Mouse (Mus musculus) heart, postnatal 0 days (tissue): ENCODE measurements around the gene Lrig1. TPM values are rescaled to one million over a fixed set of nuclear protein-coding genes. Genes with fewer than 3 reads are reported as not detected.

Source experiments
- ATAC-seq: fragments of 200-750 bp; cut with Nextera tagmentation; 2 replicates; pipeline ENCODE4 v1.8.0; 2017; ENCODE audit warnings: low read depth, moderate number of reproducible peaks, moderate library complexity; ENCODE audit not compliant: insufficient read depth
- DNase-seq: peaks from one replicate; pipeline ENCODE4 v3.0.0-alpha.2; 2016; ENCODE audit warnings: low spot score
- H3K27ac ChIP-seq: fragments of 300-500 bp; sonication (generic); 2 replicates; pipeline ENCODE4 v1.5.1; 2014; ENCODE audit warnings: low read depth, mild to moderate bottlenecking
- H3K27me3 ChIP-seq: fragments of 300-500 bp; sonication (generic); 2 replicates; pipeline ENCODE4 v1.6.1; 2014; ENCODE audit warnings: low read length, mixed read lengths; ENCODE audit not compliant: control insufficient read depth, insufficient read depth
- H3K36me3 ChIP-seq: fragments of 300-500 bp; sonication (generic); replicated peaks from 2 replicates; pipeline ENCODE4 v1.6.1; 2014; ENCODE audit warnings: low read length, mixed read lengths; ENCODE audit not compliant: control insufficient read depth, insufficient read depth
- H3K4me1 ChIP-seq: fragments of 300-500 bp; sonication (generic); 2 replicates; pipeline ENCODE4 v1.6.1; 2014; ENCODE audit warnings: antibody characterized with exemption; ENCODE audit not compliant: control insufficient read depth, insufficient read depth
- H3K4me2 ChIP-seq: fragments of 300-500 bp; sonication (generic); 2 replicates; pipeline ENCODE4 v1.6.1; 2014; ENCODE audit warnings: low read depth, mild to moderate bottlenecking, low read length, moderate library complexity
- H3K4me3 ChIP-seq: fragments of 300-500 bp; sonication (generic); 2 replicates; pipeline ENCODE4 v1.5.1; 2014; ENCODE audit warnings: low read depth, low read length
- H3K9ac ChIP-seq: fragments of 300-500 bp; sonication (generic); replicated peaks from 2 replicates; pipeline ENCODE4 v1.6.1; 2014; ENCODE audit warnings: low read depth, low read length, mixed read lengths
- H3K9me3 ChIP-seq: fragments of 300-500 bp; sonication (generic); replicated peaks from 2 replicates; pipeline ENCODE4 v1.6.1; 2016; ENCODE audit warnings: low read length; ENCODE audit not compliant: control insufficient read depth
- CTCF ChIP-seq: IDR thresholded peaks from 2 replicates; pipeline ENCODE4 v1.5.1; 2016; ENCODE audit warnings: antibody characterized with exemption, control low read depth, low read depth
- EP300 ChIP-seq: IDR thresholded peaks from 2 replicates; pipeline ENCODE4 v1.6.1; 2016; ENCODE audit warnings: antibody characterized with exemption, low read depth
- WGBS: fragments of 180-500 bp; shearing (Covaris S2); extraction: QIAGEN DNeasy Blood & Tissue Kit; methylation state at CpG from one replicate; pipeline ENCODE4 v1.1.7; 2014; 5-methylcytosine and 5-hydroxymethylcytosine counted together
- polyA plus RNA-seq: library from polyadenylated mRNA; unstranded; fragments of >200 nt; fragmentation: Nextera tagmentation; extraction: Ambion mirVana; gene quantifications from 2 replicates; pipeline ENCODE4 v1.2.1, GENCODE M21; 2015
- total RNA-seq: library from RNA; depleted of rRNA; stranded (reverse); fragments of >200 nt; gene quantifications from 2 replicates; pipeline ENCODE4 v1.2.3, GENCODE M21; 2014; ENCODE audit warnings: low replicate concordance

The Lrig1 gene
- total and polyA plus RNA-seq, 2 experiments from 2014 or later, result 7.1 to 54.3 TPM

GRCm38 (mm10) chr6:94698509-94699172 is 1.3 kb downstream of the Lrig1 start:
- 7% methylated on average over 11 of the region's 11 CpGs for WGBS
- Histone ChIP-seq H3K9ac (peak overlapping the region; percentile 90), H3K9me3 (no peaks in the 10 kb centered on the region), H3K4me1 (peaks cover 50% of the 10 kb centered on the region), H3K27me3 (no peaks in the 10 kb centered on the region), H3K4me3 (peak overlapping the region; percentile 95), H3K4me2 (peak overlapping the region; percentile 96), H3K27ac (peak overlapping the region; percentile 84; the same call in 1 of the 2 replicates), H3K36me3 (no peaks in the 10 kb centered on the region)
- ATAC-seq (no peak), DNase-seq (peak; percentile 12)
- no peak for TF ChIP-seq EP300
- TF ChIP-seq CTCF, result no peak

GRCm38 (mm10) chr6:94697423-94697822 is 2.5 kb downstream of the Lrig1 start:
- no peak overlapping the region for H3K27ac ChIP-seq
- peak overlapping the region; percentile 96; the same call in 1 of the 2 replicates for H3K4me2 ChIP-seq
- H3K4me3 ChIP-seq, result peak overlapping the region; percentile 95; the same call in 1 of the 2 replicates
- 44% methylated on average over 1 of the region's 1 CpGs for WGBS
- ATAC-seq (no peak), DNase-seq (no peak)
- no peaks in the 10 kb centered on the region for H3K36me3 ChIP-seq
- no peaks in the 10 kb centered on the region for H3K27me3 ChIP-seq
- H3K9me3 ChIP-seq, result no peaks in the 10 kb centered on the region
- TF ChIP-seq CTCF, result no peak
- no peak for TF ChIP-seq EP300
- H3K9ac ChIP-seq, result no peak overlapping the region
- peaks cover 60% of the 10 kb centered on the region for H3K4me1 ChIP-seq

GRCm38 (mm10) chr6:94696182-94697080 is 3.5 kb downstream of the Lrig1 start:
- Histone ChIP-seq H3K9ac (no peak overlapping the region), H3K9me3 (no peaks in the 10 kb centered on the region), H3K36me3 (no peaks in the 10 kb centered on the region), H3K4me1 (peaks cover 64% of the 10 kb centered on the region), H3K4me3 (no peak overlapping the region), H3K27me3 (no peaks in the 10 kb centered on the region), H3K27ac (no peak overlapping the region), H3K4me2 (peak overlapping the region; percentile 2; the same call in 1 of the 2 replicates)
- WGBS, result 60% methylated on average over 10 of the region's 10 CpGs
- TF ChIP-seq EP300 (no peak), CTCF (no peak)
- DNase-seq (no peak), ATAC-seq (no peak)

GRCm38 (mm10) chr6:94695121-94695930 is 4.6 kb downstream of the Lrig1 start:
- Histone ChIP-seq H3K9me3 (no peaks in the 10 kb centered on the region), H3K27me3 (no peaks in the 10 kb centered on the region), H3K9ac (no peak overlapping the region), H3K4me2 (no peak overlapping the region), H3K4me1 (peaks cover 71% of the 10 kb centered on the region), H3K36me3 (no peaks in the 10 kb centered on the region), H3K4me3 (no peak overlapping the region), H3K27ac (0 out of 2 replicates have a peak overlapping the region, but pooled peaks have one; percentile 18)
- whole genome bisulfite sequencing, result 55% methylated on average over 9 of the region's 9 CpGs
- TF ChIP-seq EP300 (no peak), CTCF (no peak; the same call in 1 of the 2 replicates)
- ATAC-seq (no peak), DNase-seq (no peak)

- Histone ChIP-seq H3K4me2 (no peak overlapping the region), H3K9me3 (no peaks in the 10 kb centered on the region), H3K9ac (no peak overlapping the region), H3K27ac (no peak overlapping the region), H3K27me3 (no peaks in the 10 kb centered on the region), H3K36me3 (no peaks in the 10 kb centered on the region), H3K4me1 (peaks cover 75% of the 10 kb centered on the region), H3K4me3 (no peak overlapping the region)
- DNase-seq, result no peak
- ATAC-seq, result no peak
- TF ChIP-seq EP300, result no peak
- no peak for TF ChIP-seq CTCF
- WGBS, result 16% methylated on average over 1 of the region's 1 CpGs
Measured at GRCm38 (mm10) chr6:94694481-94694880, 5.5 kb downstream of the Lrig1 start.
